Mouse (Mus musculus): ENCODE data around the gene Loxl1.
A peak's percentile ranks its signal among the peaks of the same experiment; 100 is the strongest.

DNA sequence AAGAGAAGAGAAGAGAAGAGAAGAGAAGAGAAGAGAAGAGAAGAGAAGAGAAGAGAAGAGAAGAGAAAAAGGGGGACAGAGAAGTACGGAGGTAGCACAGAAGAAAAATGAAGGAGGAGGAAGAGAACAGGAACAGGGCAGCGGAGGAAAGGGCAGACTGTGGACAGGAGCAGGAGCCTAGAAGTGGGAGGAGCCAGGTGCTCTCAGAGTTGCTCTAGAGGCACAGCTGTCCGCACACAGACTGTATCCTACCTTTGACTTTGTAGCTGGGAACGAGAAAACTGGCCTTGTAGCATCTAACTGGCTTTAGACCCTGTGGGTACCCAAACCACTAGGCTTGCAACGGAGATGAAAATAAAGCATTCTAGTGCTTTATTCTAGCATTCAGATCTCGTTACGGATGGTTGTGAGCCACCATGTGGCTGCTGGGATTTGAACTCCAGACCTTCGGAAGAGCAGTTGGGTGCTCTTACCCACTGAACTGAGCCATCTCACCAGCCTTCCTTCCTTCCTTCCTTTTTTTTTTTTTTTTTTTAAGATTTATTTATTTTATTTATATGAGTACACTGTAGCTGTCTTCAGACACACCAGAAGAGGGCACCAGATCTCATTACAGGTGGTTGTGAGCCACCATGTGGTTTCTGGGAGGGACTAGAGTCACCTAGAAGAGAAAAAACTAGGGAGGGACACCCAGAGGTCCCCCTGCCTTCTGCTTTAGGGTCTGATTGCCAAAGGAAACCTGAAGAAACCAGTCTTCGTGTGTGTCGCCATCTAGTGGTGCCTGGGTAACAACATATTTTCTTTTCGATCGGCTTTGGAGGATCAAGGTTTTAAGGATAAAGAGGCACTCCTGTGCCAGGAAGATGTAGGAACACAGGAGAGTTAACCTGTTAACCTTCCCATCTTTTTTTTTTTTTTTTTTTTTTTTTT is 44.3 kb downstream of the Loxl1 start:
- TF ChIP-seq CTCF (IDR thresholded peaks at IDR 0.05; ENCODE audit: low read depth, low read length) (peak; percentile 46), POLR2A (IDR thresholded peaks at IDR 0.05; ENCODE audit: insufficient read depth, low read length) (no peak), EP300 (IDR thresholded peaks at IDR 0.05; ENCODE audit: insufficient read depth, low read depth, low read length) (no peak)
